Mouse (Mus musculus) urinary bladder, postnatal 25 days (tissue): Measurements from ENCODE around the gene Gramd4.
"Not testable (repeated sequence)": the region's sequence is repeated elsewhere in the genome, so short reads cannot be mapped to it uniquely, and the experiment has no call there.

Experiments used
- DNase-seq: peaks from one replicate; pipeline ENCODE4 v3.0.0; 2022; ENCODE audit warnings: low spot score

The Gramd4 gene

GRCm38 (mm10) chr15:86165811-86166590, 108.5 kb downstream of the Gramd4 start:
- no peak for DNase-seq

DNA sequence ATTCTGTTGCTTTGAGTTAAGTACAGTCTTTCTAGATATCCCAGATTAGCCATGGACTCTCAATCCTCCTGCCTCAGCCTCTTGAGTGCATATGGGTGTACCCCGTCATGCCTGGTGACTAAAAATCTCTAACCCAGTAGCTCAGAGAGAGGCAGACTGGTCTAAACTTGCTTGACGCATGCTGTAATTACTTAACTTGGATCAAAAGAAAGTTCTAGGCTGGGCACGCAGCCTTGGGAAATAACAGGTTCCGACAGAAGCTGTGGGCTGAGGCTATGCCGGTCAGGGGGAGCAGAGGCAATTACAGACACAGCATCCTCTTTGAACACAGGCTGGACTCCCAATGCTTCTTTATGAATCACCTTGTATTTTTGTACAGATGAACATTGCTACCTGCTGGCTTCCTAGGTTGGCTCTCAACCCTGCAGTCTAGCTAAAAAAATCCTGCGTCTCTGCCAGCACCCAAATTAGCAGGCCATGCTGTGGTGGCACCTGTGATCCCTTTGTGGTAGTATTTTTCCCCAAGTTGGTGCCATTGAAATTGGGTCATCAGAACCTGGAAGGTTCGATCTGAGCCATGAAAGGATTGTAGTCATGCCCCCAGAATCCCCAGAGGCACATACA, 109.6 kb downstream of the Gramd4 start:
- no peak for DNase-seq

DNA sequence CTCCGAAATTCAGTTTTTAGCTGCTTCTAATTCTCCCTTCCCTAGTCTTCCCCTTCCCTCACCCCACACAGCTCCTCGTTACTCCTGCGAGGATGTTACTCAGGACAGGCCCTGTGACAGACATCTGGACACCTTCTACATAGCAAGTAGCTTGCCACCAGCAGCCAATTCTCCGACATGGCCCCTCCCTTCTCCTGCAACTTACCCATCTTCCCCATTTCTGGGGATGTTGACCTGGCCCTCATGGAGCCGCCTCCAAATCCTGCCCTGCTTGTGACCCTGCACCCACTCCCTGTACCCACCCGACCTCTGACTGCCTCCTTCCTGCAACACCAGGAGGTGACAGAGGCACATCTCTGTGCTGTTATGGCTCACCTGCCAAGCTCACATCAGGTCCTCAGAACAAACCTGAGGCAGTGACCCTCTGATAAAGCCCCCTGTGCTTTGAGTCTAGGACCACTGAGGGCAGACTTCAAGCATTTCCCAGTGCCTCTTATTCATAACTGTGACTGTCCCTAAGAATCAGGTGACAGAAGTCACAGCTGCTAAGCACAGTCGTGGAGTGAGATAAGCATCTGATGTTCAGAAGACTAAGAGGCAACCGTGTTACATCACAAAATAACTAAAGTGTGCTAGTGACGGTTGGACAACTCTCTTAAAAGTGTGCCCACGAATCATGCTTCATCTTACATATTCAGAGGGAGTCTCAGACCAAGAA, 110.5 kb downstream of the Gramd4 start:
- DNase-seq: no peak

GRCm38 (mm10) chr15:86168505-86168867, 111.0 kb downstream of the Gramd4 start:
- DNase-seq: no peak

GRCm38 (mm10) chr15:86168941-86169816, 111.7 kb downstream of the Gramd4 start:
- DNase-seq: no peak

- no peak for DNase-seq
Measured at GRCm38 (mm10) chr15:86169817-86170110, 112.3 kb downstream of the Gramd4 start.

GRCm38 (mm10) chr15:86171316-86171715, 113.8 kb downstream of the Gramd4 start:
- DNase-seq: no peak

DNA sequence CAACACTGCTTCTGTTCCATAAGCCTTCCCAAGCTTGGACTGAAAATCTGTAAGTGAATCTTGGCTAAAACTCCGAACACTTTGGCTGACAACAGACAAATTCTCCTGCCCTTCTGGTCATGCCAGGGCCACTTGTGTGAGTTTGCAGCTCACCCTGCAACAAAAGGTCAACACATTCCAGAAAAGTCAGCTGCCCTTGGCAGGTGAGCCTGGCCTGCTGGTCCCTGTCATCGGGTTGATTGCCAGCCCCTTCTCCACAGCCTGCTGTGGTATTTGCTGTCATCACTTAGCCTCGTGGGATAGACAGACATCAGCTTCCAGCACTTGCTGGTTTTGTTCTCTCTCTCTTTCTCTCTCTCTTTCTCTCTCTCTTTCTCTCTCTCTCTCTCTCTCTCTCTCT, 114.6 kb downstream of the Gramd4 start:
- no peak for DNase-seq

DNA sequence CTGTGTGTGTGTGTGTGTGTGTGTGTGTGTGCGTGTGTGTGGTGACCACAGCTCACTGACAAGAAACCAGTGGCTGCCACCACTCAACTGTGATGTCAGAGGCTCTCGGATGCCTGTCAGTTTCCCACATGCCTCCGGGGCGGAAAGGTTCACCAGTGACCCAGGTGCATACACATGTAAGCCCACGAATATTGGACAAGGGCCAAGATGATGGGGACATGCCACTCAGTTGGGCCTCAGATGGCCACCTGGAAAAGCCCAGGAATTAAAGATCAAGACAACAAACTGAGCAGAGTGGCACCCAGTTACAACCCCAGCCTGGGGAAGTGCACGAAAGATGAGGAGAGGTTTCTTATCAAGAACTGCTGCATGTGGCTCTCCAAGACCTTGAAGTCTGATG, 115.0 kb downstream of the Gramd4 start:
- DNase-seq: no peak

GRCm38 (mm10) chr15:86173136-86173985, 115.9 kb downstream of the Gramd4 start:
- no peak for DNase-seq

DNA sequence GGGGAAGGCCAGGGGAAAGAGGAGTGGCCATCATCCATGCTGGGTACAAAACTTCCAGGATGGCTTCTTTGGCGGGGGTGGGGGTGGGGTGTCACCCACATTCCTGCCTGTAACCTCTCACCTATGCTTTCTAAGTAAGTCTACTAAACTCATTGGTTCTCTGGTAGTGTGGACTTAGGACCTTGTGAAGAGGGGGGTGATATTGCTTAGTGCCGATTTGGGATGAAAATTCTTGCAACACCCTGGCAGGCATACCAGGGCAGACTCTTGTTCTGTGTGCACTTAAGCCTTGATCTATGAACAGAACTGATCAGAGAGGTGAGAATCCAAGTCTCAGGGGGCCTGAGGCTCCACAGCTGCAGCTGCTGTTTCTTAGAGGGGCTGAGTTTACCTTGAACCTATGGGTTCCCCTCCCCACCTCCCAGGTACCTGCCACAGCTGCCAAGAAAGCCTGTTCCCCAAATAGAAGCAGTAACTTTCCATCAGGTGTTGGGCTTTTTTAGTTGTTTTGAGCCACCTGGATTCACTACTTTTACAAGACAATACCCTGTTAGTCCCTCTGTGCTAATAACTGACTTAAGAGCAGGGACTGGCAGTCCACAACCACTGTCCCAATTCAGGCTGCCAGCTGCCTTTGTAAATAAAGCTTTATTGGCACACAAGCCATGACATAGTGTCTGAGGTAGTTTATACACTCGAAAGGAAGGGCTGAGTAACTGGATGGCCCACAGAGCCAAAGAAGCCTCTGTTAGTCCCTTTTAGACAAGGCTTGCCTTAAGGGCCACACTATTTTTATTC, 118.0 kb downstream of the Gramd4 start:
- DNase-seq: no peak

DNA sequence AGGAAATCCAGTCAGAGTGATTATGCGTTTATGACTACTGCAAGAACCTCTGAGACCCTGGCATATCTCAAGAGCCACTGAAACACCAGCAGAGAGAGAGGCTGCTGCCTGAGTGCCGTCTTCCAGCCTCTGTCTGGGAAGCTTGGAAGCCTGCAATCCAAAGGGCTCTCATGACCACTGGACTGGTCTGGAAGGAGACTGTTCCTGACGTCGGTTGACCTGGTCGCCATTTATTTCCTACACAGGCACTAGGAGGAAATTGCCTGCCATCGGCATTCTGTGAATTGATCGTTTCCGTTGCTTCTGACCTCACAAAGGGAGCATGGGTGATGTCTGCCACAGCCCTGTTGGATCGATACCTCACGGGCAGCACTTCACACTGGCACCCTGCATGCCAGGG, 118.7 kb downstream of the Gramd4 start:
- DNase-seq: no peak

GRCm38 (mm10) chr15:86176771-86177702, 119.5 kb downstream of the Gramd4 start:
- no peak for DNase-seq

DNA sequence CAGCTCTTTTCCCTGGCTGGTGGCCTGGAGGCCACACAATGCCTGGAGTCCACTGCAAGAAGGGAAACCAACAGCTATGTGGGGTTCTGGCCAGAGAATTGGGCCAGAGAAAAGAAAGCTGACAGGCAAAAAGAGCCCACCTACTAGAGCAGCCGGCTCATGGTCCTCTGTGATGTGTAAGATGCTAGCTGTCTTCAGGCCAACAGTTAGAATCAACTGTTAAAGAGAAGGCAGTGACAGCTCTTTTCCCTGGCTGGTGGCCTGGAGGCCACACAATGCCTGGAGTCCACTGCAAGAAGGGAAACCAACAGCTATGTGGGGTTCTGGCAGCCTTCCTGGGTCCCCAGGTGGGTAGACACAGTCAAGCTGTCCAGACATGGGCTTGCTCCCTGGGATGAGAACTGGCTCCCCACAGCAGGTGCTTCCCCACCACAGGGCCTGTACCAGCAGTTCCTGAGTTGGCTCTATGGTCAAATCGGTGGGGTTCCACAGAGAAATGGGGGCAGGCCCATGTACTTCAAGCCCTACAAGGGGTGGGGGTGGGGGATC, 120.3 kb downstream of the Gramd4 start:
- not testable (repeated sequence) for DNase-seq

DNA sequence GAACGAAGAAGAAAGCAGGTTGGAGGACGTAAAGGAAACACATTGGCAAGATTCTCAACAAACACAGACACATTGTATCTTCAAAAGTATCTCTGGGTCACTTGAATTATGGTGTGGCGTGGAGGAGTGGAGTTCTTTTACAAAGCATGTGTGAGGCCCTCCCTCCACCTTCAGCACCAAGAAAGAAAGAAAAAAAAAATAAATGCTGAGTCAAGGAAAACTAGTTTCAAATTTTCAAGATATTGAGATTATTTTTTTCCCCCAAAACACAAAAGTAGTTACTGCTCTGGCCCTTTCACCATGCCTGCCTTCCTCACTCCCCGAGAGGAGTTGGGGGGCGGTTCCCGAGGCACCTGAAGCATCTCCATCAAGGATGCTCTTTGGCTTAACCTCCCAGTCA, 121.1 kb downstream of the Gramd4 start:
- no peak for DNase-seq

GRCm38 (mm10) chr15:86180427-86180826, 122.9 kb downstream of the Gramd4 start:
- DNase-seq: no peak

- not testable (repeated sequence) for DNase-seq
Measured at GRCm38 (mm10) chr15:86181321-86181720, 123.8 kb downstream of the Gramd4 start.

- no peak for DNase-seq
Measured at GRCm38 (mm10) chr15:86181941-86182439, 124.5 kb downstream of the Gramd4 start.

GRCm38 (mm10) chr15:86182646-86183045, 125.2 kb downstream of the Gramd4 start:
- DNase-seq: no peak
